Mouse (Mus musculus): ENCODE results near the gene Klhl7. TPM values are rescaled to one million over a fixed set of nuclear protein-coding genes. Genes with fewer than 3 reads are reported as not detected.

Gene Klhl7
- total and polyA plus RNA-seq, 3 experiments = 13.5 to 19.7 TPM; not detected in 1

DNA sequence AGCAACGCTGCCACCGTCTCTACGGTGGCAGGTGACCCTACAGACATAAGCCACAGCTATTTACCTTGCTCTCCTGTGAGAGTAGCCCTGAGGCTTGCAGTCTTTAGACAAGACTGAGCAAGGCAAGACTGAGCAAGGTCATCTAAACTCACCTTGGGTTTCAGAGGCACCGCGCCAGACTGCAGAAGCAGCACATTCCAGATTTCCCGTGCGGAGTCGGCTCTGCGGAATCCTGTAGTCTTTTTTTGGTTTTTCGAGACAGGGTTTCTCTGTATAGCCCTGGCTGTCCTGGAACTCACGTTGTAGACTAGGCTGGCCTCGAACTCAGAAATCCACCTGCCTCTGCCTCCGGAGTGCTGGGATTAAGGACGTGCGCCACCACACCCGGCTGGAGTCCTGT lies 14.2 kb upstream of the Klhl7 start:
- Histone ChIP-seq H3K36me3 (ENCODE audit: control insufficient read depth in 1 of 2, insufficient read depth in 2 of 2, low read length in 2 of 2) (no peaks in the 10 kb centered on the region), H3K4me3 (ENCODE audit: control insufficient read depth in 1 of 2, insufficient read depth in 1 of 2, low read depth in 2 of 2, low read length in 2 of 2) (no peak overlapping the region), H3K9me3 (replicated peaks; ENCODE audit: insufficient read depth, low read length) (no peaks in the 10 kb centered on the region), H3K9ac (ENCODE audit: control insufficient read depth, low read depth, low read length, poor library complexity, severe bottlenecking) (no peak overlapping the region), H3K79me2 (ENCODE audit: control insufficient read depth, insufficient read depth, low read length, poor library complexity) (no peaks in the 10 kb centered on the region), H3K27ac (ENCODE audit: control insufficient read depth, low read depth, low read length) (no peak overlapping the region), H3K4me1 (ENCODE audit: control insufficient read depth in 1 of 2, insufficient read depth in 2 of 2, low read length in 2 of 2) (no peaks in the 10 kb centered on the region), H3K27me3 (ENCODE audit: control insufficient read depth in 1 of 2, insufficient read depth in 2 of 2, low read length in 2 of 2) (peaks cover 7% of the 10 kb centered on the region in 2 experiments; a peak in 2 of 4 replicates)
- DNase-seq (ENCODE audit: low read depth, low spot score) = no peak
- no peak for TF ChIP-seq MAFK (IDR thresholded peaks at IDR 0.05; ENCODE audit: borderline replicate concordance, low read depth, low read length)
- no peak for TF ChIP-seq NELFE (IDR thresholded peaks at IDR 0.05; ENCODE audit: low read depth, low read length)
- TF ChIP-seq MAX (IDR thresholded peaks at IDR 0.05; ENCODE audit: low read length) = no peak
- no peak for TF ChIP-seq ELF1 (IDR thresholded peaks at IDR 0.05; ENCODE audit: low read depth, low read length)
- TF ChIP-seq NRF1 (IDR thresholded peaks at IDR 0.05; ENCODE audit: insufficient read depth, low read depth, low read length, poor library complexity, severe bottlenecking) = no peak
- TF ChIP-seq UBTF (IDR thresholded peaks at IDR 0.05; ENCODE audit: borderline replicate concordance, insufficient read depth, low read depth, low read length) = no peak

DNA sequence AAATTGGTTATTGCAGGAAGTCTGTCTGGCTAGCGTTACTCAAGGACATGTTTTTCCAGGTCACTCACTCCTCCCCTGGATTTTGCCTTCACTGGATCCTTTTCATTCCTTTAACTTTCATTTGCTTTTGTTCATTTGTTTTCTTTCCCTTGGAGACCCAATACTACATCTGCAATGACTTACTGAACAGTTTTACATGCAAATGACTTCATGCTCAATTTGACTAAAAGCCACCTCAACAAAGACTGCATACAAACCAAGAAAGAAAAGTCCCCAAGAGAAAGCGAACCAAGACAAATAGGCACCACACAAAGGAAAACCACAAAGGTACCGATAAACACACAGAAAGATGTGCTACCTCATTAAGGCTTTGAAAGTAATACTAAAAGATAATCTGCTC lies 13.5 kb upstream of the Klhl7 start:
- no peak for TF ChIP-seq MAX (IDR thresholded peaks at IDR 0.05; ENCODE audit: low read length)
- no peak for TF ChIP-seq POLR2A (IDR thresholded peaks at IDR 0.05; ENCODE audit: control insufficient read depth in 1 of 2, insufficient read depth in 1 of 2, low read depth in 1 of 2, low read length in 2 of 2, poor library complexity in 1 of 2)
- TF ChIP-seq RAD21 (IDR thresholded peaks at IDR 0.05; ENCODE audit: low read depth, low read length) = no peak
- no peak for TF ChIP-seq MEF2A (IDR thresholded peaks at IDR 0.05; ENCODE audit: extremely low read depth, insufficient replicate concordance, low read depth, low read length, poor library complexity, severe bottlenecking)
- no peak for TF ChIP-seq TAL1 (IDR thresholded peaks at IDR 0.05; ENCODE audit: low read length)
- TF ChIP-seq JUND (IDR thresholded peaks at IDR 0.05; ENCODE audit: low read depth, low read length) = no peak
- TF ChIP-seq E2F4 (IDR thresholded peaks at IDR 0.05; ENCODE audit: borderline replicate concordance, low read depth, low read length) = no peak
- TF ChIP-seq RCOR1 (IDR thresholded peaks at IDR 0.05; ENCODE audit: low read depth, low read length) = no peak
- no peak for TF ChIP-seq USF2 (IDR thresholded peaks at IDR 0.05; ENCODE audit: borderline replicate concordance in 1 of 2, insufficient read depth in 1 of 2, low read depth in 1 of 2, low read length in 2 of 2)
- TF ChIP-seq TBP (IDR thresholded peaks at IDR 0.05; ENCODE audit: low read depth, low read length) = no peak
- TF ChIP-seq KAT2A (conservative IDR thresholded peaks at IDR 0.05; ENCODE audit: low read depth, low read length) = no peak
- no peak for TF ChIP-seq POLR2AphosphoS5 (IDR thresholded peaks at IDR 0.05; ENCODE audit: borderline replicate concordance, low read depth, low read length)
- no peak for TF ChIP-seq SIN3A (IDR thresholded peaks at IDR 0.05; ENCODE audit: low read length)
- TF ChIP-seq ZNF384 (IDR thresholded peaks at IDR 0.05; ENCODE audit: low read depth, low read length) = no peak
- TF ChIP-seq MAZ (IDR thresholded peaks at IDR 0.05; ENCODE audit: low read depth, low read length) = no peak
- no peak for TF ChIP-seq MYC (IDR thresholded peaks at IDR 0.05; ENCODE audit: low read depth, low read length)
- H3K36me3 ChIP-seq (ENCODE audit: control insufficient read depth in 1 of 2, insufficient read depth in 2 of 2, low read length in 2 of 2) = no peaks in the 10 kb centered on the region
- H3K9ac ChIP-seq (ENCODE audit: control insufficient read depth, low read depth, low read length, poor library complexity, severe bottlenecking) = no peak overlapping the region

More for the DNA sequence above, 13.5 kb upstream of the Klhl7 start:
- H3K27ac ChIP-seq (ENCODE audit: control insufficient read depth, low read depth, low read length) = no peak overlapping the region
- H3K9me3 ChIP-seq (replicated peaks; ENCODE audit: insufficient read depth, low read length) = no peaks in the 10 kb centered on the region
- H3K4me1 ChIP-seq (ENCODE audit: control insufficient read depth in 1 of 2, insufficient read depth in 2 of 2, low read length in 2 of 2) = no peaks in the 10 kb centered on the region
- no peaks in the 10 kb centered on the region for H3K79me2 ChIP-seq (ENCODE audit: control insufficient read depth, insufficient read depth, low read length, poor library complexity)
- no peak overlapping the region for H3K4me3 ChIP-seq (ENCODE audit: control insufficient read depth in 1 of 2, insufficient read depth in 1 of 2, low read depth in 2 of 2, low read length in 2 of 2)
- DNase-seq (ENCODE audit: low read depth, low spot score) = no peak
- H3K27me3 ChIP-seq (ENCODE audit: control insufficient read depth in 1 of 2, insufficient read depth in 2 of 2, low read length in 2 of 2) = peaks cover 6 to 7% of the 10 kb centered on the region in 2 experiments; a peak in 2 of 4 replicates
